Mouse (Mus musculus): ENCODE data around the gene Zfp444.

GRCm38 (mm10) chr7:6213144-6213543 lies 41.1 kb downstream of the Zfp444 start:
- TF ChIP-seq POLR2A (IDR thresholded peaks at IDR 0.05; ENCODE audit: insufficient read length, low read depth): no peak
- TF ChIP-seq E2F4 (IDR thresholded peaks at IDR 0.05; ENCODE audit: insufficient read depth): no peak
